Mouse (Mus musculus) lung, adult 2 months (tissue): ENCODE data around the gene Nav2.

Source experiments
- CTCF ChIP-seq: fragments of 200-500 bp; IDR thresholded peaks from 2 replicates; pipeline ENCODE4 v1.5.1; 2011; ENCODE audit warnings: mild to moderate bottlenecking, low read length, control low read depth; ENCODE audit not compliant: insufficient read depth
- POLR2A ChIP-seq: fragments of 200-500 bp; IDR thresholded peaks from 2 replicates; pipeline ENCODE4 v1.6.1; 2011; ENCODE audit warnings: low read depth, mild to moderate bottlenecking, control low read depth, low read length, borderline replicate concordance; ENCODE audit errors: extremely low read depth

DNA sequence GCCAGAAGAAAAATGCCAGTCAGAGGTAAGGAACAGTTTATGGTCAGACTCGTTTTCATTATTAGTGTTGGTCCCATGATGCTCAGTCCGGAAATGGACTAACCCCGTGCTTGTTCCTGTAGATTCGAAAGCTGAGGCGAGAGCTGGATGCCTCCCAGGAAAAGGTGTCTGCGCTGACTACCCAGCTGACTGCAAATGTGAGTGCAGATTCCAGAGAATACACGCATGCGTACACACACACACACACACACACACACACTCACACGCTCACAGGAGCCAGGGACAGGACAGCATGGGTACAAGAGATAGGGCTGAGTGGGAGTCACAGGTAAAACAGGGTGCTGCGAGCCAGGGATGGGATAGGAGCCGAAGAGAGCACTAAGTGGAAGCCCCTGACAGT, 656.6 kb downstream of the Nav2 start:
- no peak for TF ChIP-seq CTCF
- no peak for TF ChIP-seq POLR2A
